Mouse (Mus musculus) left cerebral cortex, adult 2 months (tissue): ENCODE data around the gene Tank. TPM values are rescaled to one million over a fixed set of nuclear protein-coding genes. Genes with fewer than 3 reads are reported as not detected.

ENCODE experiments used
- DNase-seq, 2 experiments: peaks; one replicate each; pipeline ENCODE4 v3.0.0; 2021 to 2022; ENCODE audit warnings: low spot score in 2 of 2, mixed read lengths in 1 of 2; ENCODE audit errors: extremely low spot score in 1 of 2
- H3K27ac ChIP-seq: fragments of 200-600 bp; 2 replicates; pipeline ENCODE4 v1.8.1; 2022
- H3K4me3 ChIP-seq: fragments of 200-600 bp; 2 replicates; pipeline ENCODE4 v1.8.1; 2022
- CTCF ChIP-seq: fragments of 200-600 bp; IDR thresholded peaks from 2 replicates; pipeline ENCODE4 v1.8.1; 2022; ENCODE audit warnings: antibody characterized with exemption, mild to moderate bottlenecking, moderate library complexity
- intact Hi-C: fragments of 180-260 bp; cut with DNase I; formaldehyde crosslinking; loops from one replicate; pipeline ENCODE4 v1.15.1; 2025
- long read RNA-seq, 2 experiments: library from polyadenylated mRNA; stranded (forward); transcript quantifications; one replicate each; pipeline ENCODE4 v2.0.0; 2021; ENCODE audit warnings: borderline mapping rate in 2 of 2
- total RNA-seq, 2 experiments: library from RNA; stranded (reverse); gene quantifications; 2 replicates each; pipeline ENCODE4 v1.2.3; 2021

Gene Tank
- 10 to 100 TPM; 26.2 to 32.1 TPM for total RNA-seq
- long read RNA-seq, experiment 1, transcript Tank-203 (8 exons, 2,039 nt): major isoform, 5 of 18 reads
- long read RNA-seq, experiment 1, partial matches to known transcripts: 0 of 18 reads
- long read RNA-seq, experiment 1, other reads (novel, unspliced or antisense): 11 of 18 reads
- long read RNA-seq, experiment 2, transcript Tank-203 (8 exons, 2,039 nt): major isoform, 5 of 8 reads
- long read RNA-seq, experiment 2, partial matches to known transcripts: 0 of 8 reads
- long read RNA-seq, experiment 2, other reads (novel, unspliced or antisense): 3 of 8 reads

- no peak for TF ChIP-seq CTCF
- Histone ChIP-seq H3K4me3 (no peak within 1 kb of the TSS), H3K27ac (no peak within 1 kb of the TSS)
- DNase-seq: no peak
- intact Hi-C loops: no loop called here
These were observed at the start of gene Tank for GRCm38 (mm10) chr2:61578433-61578832. Gene Tank, plus strand, starts transcription at chr2:61578585.

- H3K27ac ChIP-seq: no peak overlapping the region
- no peak for TF ChIP-seq CTCF
- DNase-seq: no peak
- no peak overlapping the region for H3K4me3 ChIP-seq
- intact Hi-C loops: no loop called here
These were observed 46.1 kb upstream of the Tank start for GRCm38 (mm10) chr2:61532326-61532725.

- H3K27ac ChIP-seq: peak overlapping the region; percentile 36; the same call in 1 of the 2 replicates
- intact Hi-C loops: no loop called here
These were observed 45.3 kb upstream of the Tank start for GRCm38 (mm10) chr2:61533131-61533530.

GRCm38 (mm10) chr2:61536901-61537300 lies 41.5 kb upstream of the Tank start:
- no peak for DNase-seq
- Histone ChIP-seq H3K4me3 (no peak overlapping the region), H3K27ac (no peak overlapping the region)
- no peak for TF ChIP-seq CTCF
- intact Hi-C loops: no loop called here

More at GRCm38 (mm10) chr2:61533131-61533530, 45.3 kb upstream of the Tank start:
- no peak for TF ChIP-seq CTCF
- H3K4me3 ChIP-seq: no peak overlapping the region
- peak; percentile 27 to 38 for DNase-seq

GRCm38 (mm10) chr2:61539378-61539777 lies 39.0 kb upstream of the Tank start:
- intact Hi-C loops: no loop called here
- no peak for TF ChIP-seq CTCF
- DNase-seq: no peak
- Histone ChIP-seq H3K4me3 (no peak overlapping the region), H3K27ac (no peak overlapping the region)

DNA sequence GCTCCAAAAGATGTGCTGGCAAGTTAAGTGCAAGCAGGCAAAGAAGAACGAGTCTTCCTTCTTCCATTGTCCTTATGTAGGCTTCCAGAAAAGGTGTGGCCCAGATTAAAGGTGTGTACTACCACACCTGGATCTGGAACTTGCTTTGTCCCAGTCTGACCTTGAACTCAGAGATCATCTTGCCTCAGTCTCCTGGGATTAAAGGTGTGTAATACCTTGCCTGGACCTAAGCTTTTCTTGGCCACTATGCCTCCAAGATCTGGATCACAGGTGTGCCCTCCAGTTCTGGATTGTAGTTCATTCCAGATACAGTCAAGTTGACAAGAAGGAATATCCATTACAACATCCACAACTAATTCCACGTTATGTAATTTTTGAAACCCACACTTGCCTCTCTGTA lies 36.0 kb upstream of the Tank start:
- Histone ChIP-seq H3K27ac (no peak overlapping the region), H3K4me3 (no peak overlapping the region)
- DNase-seq: no peak
- intact Hi-C loops: no loop called here
- TF ChIP-seq CTCF: no peak

GRCm38 (mm10) chr2:61545666-61546065 lies 32.7 kb upstream of the Tank start:
- Histone ChIP-seq H3K4me3 (no peak overlapping the region), H3K27ac (no peak overlapping the region)
- no peak for DNase-seq
- no peak for TF ChIP-seq CTCF
- intact Hi-C loops: no loop called here

DNA sequence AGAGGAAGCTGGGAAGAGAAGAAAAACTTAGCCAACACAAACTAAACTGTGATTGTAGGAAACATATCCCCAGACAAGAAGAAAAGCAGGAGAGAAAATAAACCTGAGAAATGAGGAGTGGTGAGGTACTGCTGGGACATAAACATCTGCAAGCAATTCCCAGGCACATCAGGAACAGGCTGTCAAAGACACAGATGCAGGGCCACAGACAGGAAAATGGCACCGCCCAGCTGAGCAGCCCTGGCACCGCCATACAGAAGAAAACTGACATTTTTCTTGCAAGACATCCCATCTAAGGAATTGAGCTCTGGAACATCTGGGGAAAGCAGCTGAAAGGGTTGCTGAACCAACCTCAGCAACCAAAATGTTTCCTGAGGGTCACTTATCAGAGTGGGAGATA lies 30.4 kb upstream of the Tank start:
- H3K27ac ChIP-seq: no peak overlapping the region
- intact Hi-C loops: no loop called here
- TF ChIP-seq CTCF: no peak
- DNase-seq: no peak
- no peak overlapping the region for H3K4me3 ChIP-seq

DNA sequence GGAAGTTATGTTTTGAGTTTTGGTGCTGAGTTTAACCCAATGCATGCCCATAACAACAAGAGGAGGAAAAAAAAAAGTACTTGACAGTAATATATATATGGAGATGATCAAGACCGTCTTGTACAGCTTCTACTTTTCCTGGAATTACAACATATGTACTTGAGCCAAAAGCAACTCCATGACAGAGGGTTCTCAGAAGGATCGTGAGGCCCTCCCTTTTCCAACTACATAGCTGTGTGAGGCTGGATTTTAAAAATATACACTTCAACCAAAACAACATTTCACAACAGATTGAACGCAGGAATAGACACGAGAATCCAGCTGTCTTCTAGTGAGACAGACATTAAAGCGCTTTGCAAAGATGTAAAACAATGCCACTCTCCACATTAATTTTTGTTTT lies 26.7 kb upstream of the Tank start:
- intact Hi-C loops: no loop called here
- no peak overlapping the region for H3K27ac ChIP-seq
- no peak for DNase-seq
- no peak for TF ChIP-seq CTCF
- H3K4me3 ChIP-seq: no peak overlapping the region

DNA sequence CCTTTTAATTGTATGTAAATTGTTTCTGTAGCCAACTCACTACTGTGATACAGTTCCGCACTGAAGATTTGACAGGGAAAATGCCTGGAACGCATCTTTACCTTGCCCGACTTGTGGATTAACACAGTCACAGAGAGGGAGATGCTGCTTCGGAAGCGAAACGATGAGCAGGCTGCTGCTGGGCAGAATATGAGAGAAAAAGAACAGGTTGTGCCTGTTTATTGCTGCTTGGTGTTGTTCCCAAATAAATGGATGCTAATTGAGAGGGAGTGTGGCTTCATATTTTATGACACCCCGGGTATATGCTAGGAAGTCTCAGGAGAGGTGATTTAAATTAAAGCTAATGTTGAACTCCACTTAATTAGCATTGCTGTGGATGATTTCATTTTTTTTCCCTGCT lies 23.0 kb upstream of the Tank start:
- no peak for DNase-seq
- H3K4me3 ChIP-seq: no peak overlapping the region
- intact Hi-C loops: no loop called here
- no peak for TF ChIP-seq CTCF
- no peak overlapping the region for H3K27ac ChIP-seq

- intact Hi-C loops: no loop called here
- TF ChIP-seq CTCF: no peak
- Histone ChIP-seq H3K4me3 (no peak overlapping the region), H3K27ac (no peak overlapping the region)
- no peak for DNase-seq
These were observed 22.6 kb upstream of the Tank start for GRCm38 (mm10) chr2:61555825-61556224.

GRCm38 (mm10) chr2:61556639-61557038 lies 21.7 kb upstream of the Tank start:
- Histone ChIP-seq H3K4me3 (no peak overlapping the region), H3K27ac (no peak overlapping the region)
- no peak for TF ChIP-seq CTCF
- DNase-seq: no peak
- intact Hi-C loops: no loop called here

GRCm38 (mm10) chr2:61557848-61558471 lies 20.4 kb upstream of the Tank start:
- intact Hi-C loops: no loop called here

More at GRCm38 (mm10) chr2:61557848-61558471, 20.4 kb upstream of the Tank start:
- no peak overlapping the region for H3K27ac ChIP-seq
- no peak overlapping the region for H3K4me3 ChIP-seq
- DNase-seq: no peak
- no peak for TF ChIP-seq CTCF
